Mouse (Mus musculus) splenic B cell, adult 2 months (primary cell): Measurements from ENCODE around the gene Akap13.

Experiments
- DNase-seq: peaks from one replicate; pipeline ENCODE4 v3.0.0-alpha.2; 2011; ENCODE audit warnings: low read depth, low spot score
- H3K27me3 ChIP-seq: 2 replicates; pipeline ENCODE4 v1.6.1; 2012; ENCODE audit warnings: mild to moderate bottlenecking, low read length, moderate library complexity, mixed read lengths; ENCODE audit not compliant: control insufficient read depth, poor library complexity, insufficient read depth, severe bottlenecking
- H3K36me3 ChIP-seq: 2 replicates; pipeline ENCODE4 v1.6.1; 2012; ENCODE audit warnings: mild to moderate bottlenecking, low read length, moderate library complexity, mixed read lengths; ENCODE audit not compliant: control insufficient read depth, poor library complexity, insufficient read depth, severe bottlenecking

Akap13 gene

GRCm38 (mm10) chr7:75575800-75576585 lies 120.7 kb downstream of the Akap13 start:
- peak; percentile 55 for DNase-seq
- H3K36me3 ChIP-seq = no peaks in the 10 kb centered on the region
- H3K27me3 ChIP-seq = no peaks in the 10 kb centered on the region

GRCm38 (mm10) chr7:75576851-75577250 lies 121.5 kb downstream of the Akap13 start:
- DNase-seq = peak; percentile 26
- Histone ChIP-seq H3K27me3 (no peaks in the 10 kb centered on the region), H3K36me3 (no peaks in the 10 kb centered on the region)

GRCm38 (mm10) chr7:75577353-75577752 lies 122.0 kb downstream of the Akap13 start:
- no peaks in the 10 kb centered on the region for H3K27me3 ChIP-seq
- no peak for DNase-seq
- no peaks in the 10 kb centered on the region for H3K36me3 ChIP-seq

GRCm38 (mm10) chr7:75578647-75579046 lies 123.3 kb downstream of the Akap13 start:
- no peak for DNase-seq
- no peaks in the 10 kb centered on the region for H3K27me3 ChIP-seq
- no peaks in the 10 kb centered on the region for H3K36me3 ChIP-seq

GRCm38 (mm10) chr7:75582091-75582490 lies 126.8 kb downstream of the Akap13 start:
- H3K27me3 ChIP-seq = no peaks in the 10 kb centered on the region
- no peak for DNase-seq
- H3K36me3 ChIP-seq = no peaks in the 10 kb centered on the region

- DNase-seq = no peak
- no peaks in the 10 kb centered on the region for H3K36me3 ChIP-seq
- no peaks in the 10 kb centered on the region for H3K27me3 ChIP-seq
Measured at GRCm38 (mm10) chr7:75584100-75584499, 128.8 kb downstream of the Akap13 start.

GRCm38 (mm10) chr7:75585409-75585808 lies 130.1 kb downstream of the Akap13 start:
- H3K27me3 ChIP-seq = no peaks in the 10 kb centered on the region
- no peak for DNase-seq
- no peaks in the 10 kb centered on the region for H3K36me3 ChIP-seq

- Histone ChIP-seq H3K36me3 (peaks cover 2% of the 10 kb centered on the region; the same call in 1 of the 2 replicates), H3K27me3 (no peaks in the 10 kb centered on the region)
- peak; percentile 82 for DNase-seq
Measured at GRCm38 (mm10) chr7:75586113-75586512, 130.8 kb downstream of the Akap13 start.

GRCm38 (mm10) chr7:75587727-75588126 lies 132.4 kb downstream of the Akap13 start:
- Histone ChIP-seq H3K36me3 (peaks cover 3% of the 10 kb centered on the region; the same call in 1 of the 2 replicates), H3K27me3 (no peaks in the 10 kb centered on the region)
- DNase-seq = peak; percentile 49

- peaks cover 3% of the 10 kb centered on the region; the same call in 1 of the 2 replicates for H3K36me3 ChIP-seq
- no peaks in the 10 kb centered on the region for H3K27me3 ChIP-seq
- peak; percentile 92 for DNase-seq
Measured at GRCm38 (mm10) chr7:75589304-75589973, 134.1 kb downstream of the Akap13 start.

- peaks cover 3% of the 10 kb centered on the region; the same call in 1 of the 2 replicates for H3K36me3 ChIP-seq
- H3K27me3 ChIP-seq = no peaks in the 10 kb centered on the region
- no peak for DNase-seq
Measured at GRCm38 (mm10) chr7:75591961-75592360, 136.6 kb downstream of the Akap13 start.

GRCm38 (mm10) chr7:75594801-75595200 lies 139.5 kb downstream of the Akap13 start:
- DNase-seq = no peak
- Histone ChIP-seq H3K36me3 (peaks cover 3% of the 10 kb centered on the region; the same call in 1 of the 2 replicates), H3K27me3 (no peaks in the 10 kb centered on the region)

GRCm38 (mm10) chr7:75595268-75595667 lies 139.9 kb downstream of the Akap13 start:
- no peaks in the 10 kb centered on the region for H3K27me3 ChIP-seq
- DNase-seq = no peak
- H3K36me3 ChIP-seq = peaks cover 3% of the 10 kb centered on the region; the same call in 1 of the 2 replicates

- Histone ChIP-seq H3K27me3 (no peaks in the 10 kb centered on the region), H3K36me3 (no peaks in the 10 kb centered on the region)
- DNase-seq = peak; percentile 81
Measured at GRCm38 (mm10) chr7:75596058-75596748, 140.9 kb downstream of the Akap13 start.

GRCm38 (mm10) chr7:75597840-75598239 lies 142.5 kb downstream of the Akap13 start:
- Histone ChIP-seq H3K27me3 (no peaks in the 10 kb centered on the region), H3K36me3 (no peaks in the 10 kb centered on the region)
- DNase-seq = no peak
